Mouse (Mus musculus) retina, adult 2 months (tissue): ENCODE data around the gene Psmg4.

Experiments
- DNase-seq: peaks from one replicate; pipeline ENCODE4 v3.0.0-alpha.2; 2012; ENCODE audit warnings: low read depth, low spot score

Psmg4 gene

GRCm38 (mm10) chr13:34195676-34196075, 32.9 kb downstream of the Psmg4 start:
- DNase-seq, result no peak

- DNase-seq, result no peak
Observed at GRCm38 (mm10) chr13:34205216-34205615, 42.5 kb downstream of the Psmg4 start.

GRCm38 (mm10) chr13:34207714-34208470, 45.1 kb downstream of the Psmg4 start:
- DNase-seq, result no peak

GRCm38 (mm10) chr13:34211261-34211775, 48.6 kb downstream of the Psmg4 start:
- no peak for DNase-seq

- DNase-seq, result no peak
Observed at GRCm38 (mm10) chr13:34212735-34213212, 50.0 kb downstream of the Psmg4 start.

- no peak for DNase-seq
Observed at GRCm38 (mm10) chr13:34214855-34215254, 52.1 kb downstream of the Psmg4 start.

GRCm38 (mm10) chr13:34218776-34219175, 56.0 kb downstream of the Psmg4 start:
- no peak for DNase-seq

- DNase-seq, result no peak
Observed at GRCm38 (mm10) chr13:34219728-34220127, 57.0 kb downstream of the Psmg4 start.

GRCm38 (mm10) chr13:34222985-34223384, 60.2 kb downstream of the Psmg4 start:
- no peak for DNase-seq

GRCm38 (mm10) chr13:34226940-34227339, 64.2 kb downstream of the Psmg4 start:
- no peak for DNase-seq
